Mouse (Mus musculus) retina, postnatal 7 days (tissue): ENCODE data around the gene Mvb12a.

ENCODE experiments used
- DNase-seq: peaks from one replicate; pipeline ENCODE4 v3.0.0-alpha.2; 2012; ENCODE audit warnings: low read depth, low spot score

Gene Mvb12a

DNA sequence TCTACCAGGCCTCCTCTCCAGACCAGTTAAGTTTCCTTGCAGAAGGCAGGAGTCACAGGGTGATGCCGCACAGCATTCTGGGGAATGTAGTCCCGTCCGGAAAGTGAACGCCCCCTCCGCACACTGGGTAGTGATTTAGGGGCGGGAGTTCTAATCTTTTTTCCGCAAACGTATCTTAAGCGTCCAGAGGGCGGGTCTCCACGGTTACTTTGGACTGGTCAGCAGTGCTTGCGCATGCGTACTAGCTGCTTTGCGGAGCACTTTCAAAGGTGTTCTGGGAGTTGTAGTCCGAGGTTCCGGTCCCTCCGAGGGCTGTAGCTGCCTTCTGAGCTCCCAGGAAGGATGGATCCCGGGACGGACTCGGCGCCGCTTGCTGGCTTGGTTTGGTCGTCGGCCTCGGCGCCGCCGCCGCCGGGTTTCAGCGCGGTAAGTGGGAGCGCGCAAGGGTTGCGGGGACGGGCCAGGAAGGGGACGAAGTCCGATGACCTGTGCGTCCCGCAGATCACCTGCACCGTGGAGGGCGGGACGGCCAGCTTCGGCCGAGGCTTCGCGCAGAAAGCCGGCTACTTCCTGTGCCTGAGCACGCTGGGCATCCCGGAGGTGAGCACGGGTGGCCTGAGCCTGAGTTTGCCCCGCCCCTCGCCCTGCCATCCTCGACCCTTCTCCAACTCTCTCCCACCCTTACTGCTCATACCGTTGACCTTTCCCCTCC lies at the start of gene Mvb12a:
Mvb12a (plus strand) TSS at position 291 of the 712 bp plus-strand sequence.
- peak; percentile 96 for DNase-seq

DNA sequence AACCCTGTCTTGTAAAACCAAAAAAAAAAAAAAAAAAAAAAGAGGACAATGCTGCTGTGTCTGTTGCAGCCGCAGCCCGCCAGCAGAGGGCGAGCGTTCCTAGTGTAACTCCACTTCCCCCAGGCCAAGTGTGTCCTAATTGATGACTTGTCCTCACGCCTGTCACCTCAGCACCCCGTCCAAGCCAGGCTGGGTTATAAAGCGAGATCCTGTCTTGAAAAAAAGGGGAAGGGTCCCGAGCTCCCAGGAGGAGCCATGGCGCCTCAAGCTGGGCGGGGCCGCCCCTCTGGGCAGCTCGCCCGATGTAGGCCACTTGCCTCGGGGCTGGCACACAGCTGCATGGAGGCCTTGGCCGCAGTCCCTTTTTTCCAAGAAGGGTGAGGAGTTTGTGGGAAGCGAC lies 47.7 kb upstream of the Mvb12a start:
- peak; percentile 67 for DNase-seq

DNA sequence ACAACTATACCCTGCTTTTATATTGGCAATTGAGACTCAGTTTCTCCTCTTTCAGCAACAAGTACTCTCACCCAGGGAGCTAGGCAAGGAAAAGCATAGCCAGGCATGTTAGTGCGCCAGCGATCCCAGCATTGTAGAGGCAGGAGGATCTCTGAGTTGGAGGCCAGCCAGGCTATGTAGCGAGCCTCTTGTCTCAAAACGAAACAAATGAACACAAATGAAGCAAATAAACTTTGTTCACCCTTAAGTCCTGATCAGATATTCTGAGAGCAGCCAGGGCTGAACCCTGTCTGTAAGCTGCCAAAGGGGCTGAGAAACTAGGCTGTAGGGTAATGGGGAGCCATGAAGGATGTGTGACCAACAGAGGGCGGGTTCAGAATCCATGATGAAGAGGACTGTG lies 46.9 kb upstream of the Mvb12a start:
- no peak for DNase-seq

DNA sequence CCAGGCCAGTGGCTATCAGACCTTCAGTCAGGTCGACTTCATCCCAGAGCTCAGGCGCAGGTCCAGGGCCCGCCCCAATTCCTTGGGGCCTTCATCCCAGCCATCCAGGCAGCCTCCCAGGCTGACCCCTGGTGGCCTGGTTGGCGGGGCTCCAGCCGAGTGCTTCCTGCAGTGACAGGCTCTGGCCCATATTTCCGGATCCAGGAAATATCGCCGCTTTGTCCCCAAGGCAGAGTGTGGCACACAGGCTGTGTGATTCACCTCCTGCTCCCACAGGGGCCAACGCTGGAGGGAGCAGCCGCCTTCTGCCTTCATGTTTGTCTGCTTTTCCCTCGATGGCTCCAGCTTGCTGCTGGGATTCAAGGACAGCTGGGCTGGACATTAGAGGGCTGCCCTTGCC lies 46.2 kb upstream of the Mvb12a start:
- no peak for DNase-seq

DNA sequence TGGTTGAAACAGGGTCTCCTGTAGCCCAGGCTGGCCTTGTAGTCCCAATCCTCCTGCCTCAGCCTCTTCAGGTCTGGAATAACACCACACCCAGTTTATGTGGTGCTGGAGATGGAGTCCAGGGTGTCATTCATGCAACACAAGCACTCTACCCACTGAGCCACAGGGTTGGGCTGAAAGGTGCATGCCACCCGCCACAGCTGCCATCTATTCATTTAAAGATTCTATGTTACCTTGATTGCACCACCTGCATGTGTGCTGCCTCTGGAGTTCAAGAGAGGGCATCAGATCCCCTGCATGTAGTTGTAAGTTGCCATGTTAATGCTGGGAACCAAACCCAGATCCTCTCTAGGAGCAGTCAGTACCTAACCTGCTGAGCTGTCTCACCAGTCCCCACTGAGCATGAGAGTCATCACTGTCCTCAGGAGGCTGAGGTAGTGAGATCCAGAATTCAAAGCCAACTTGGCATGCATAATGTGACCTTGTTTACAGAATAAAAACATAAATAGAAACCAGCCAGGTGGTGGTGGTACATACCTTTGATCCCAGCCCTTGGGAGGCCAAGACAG lies 45.6 kb upstream of the Mvb12a start:
- no peak for DNase-seq

DNA sequence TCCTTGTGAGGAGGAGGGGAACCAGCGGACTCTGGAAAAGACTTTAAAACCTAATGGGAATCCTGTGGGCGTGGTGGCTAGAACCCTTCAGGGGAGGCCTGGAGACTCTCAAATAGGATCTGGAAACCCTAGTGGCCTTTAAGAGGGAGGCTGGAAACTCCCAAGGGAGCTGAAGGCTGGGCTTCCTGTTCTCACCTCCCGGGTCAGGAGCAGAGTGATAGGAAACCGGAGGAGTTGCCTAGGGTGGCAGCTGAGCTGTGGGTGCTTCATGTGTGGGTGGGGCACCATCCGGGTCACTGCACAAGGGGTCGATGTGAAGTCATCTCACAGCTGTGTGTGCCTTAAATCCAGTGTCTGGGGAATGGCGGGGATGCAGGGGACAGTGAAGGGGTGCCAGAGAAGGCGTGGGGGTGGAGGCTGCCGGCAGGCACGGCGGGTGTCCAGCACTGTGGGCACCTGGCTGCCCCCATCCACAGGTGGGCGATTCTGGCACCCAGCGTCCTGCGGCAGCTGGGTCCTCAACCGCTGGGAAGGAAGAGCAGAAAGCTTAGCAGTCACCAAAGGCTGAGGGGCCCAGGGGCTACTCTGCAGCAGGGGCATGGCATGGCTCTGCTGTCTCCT lies 44.7 kb upstream of the Mvb12a start:
- no peak for DNase-seq

DNA sequence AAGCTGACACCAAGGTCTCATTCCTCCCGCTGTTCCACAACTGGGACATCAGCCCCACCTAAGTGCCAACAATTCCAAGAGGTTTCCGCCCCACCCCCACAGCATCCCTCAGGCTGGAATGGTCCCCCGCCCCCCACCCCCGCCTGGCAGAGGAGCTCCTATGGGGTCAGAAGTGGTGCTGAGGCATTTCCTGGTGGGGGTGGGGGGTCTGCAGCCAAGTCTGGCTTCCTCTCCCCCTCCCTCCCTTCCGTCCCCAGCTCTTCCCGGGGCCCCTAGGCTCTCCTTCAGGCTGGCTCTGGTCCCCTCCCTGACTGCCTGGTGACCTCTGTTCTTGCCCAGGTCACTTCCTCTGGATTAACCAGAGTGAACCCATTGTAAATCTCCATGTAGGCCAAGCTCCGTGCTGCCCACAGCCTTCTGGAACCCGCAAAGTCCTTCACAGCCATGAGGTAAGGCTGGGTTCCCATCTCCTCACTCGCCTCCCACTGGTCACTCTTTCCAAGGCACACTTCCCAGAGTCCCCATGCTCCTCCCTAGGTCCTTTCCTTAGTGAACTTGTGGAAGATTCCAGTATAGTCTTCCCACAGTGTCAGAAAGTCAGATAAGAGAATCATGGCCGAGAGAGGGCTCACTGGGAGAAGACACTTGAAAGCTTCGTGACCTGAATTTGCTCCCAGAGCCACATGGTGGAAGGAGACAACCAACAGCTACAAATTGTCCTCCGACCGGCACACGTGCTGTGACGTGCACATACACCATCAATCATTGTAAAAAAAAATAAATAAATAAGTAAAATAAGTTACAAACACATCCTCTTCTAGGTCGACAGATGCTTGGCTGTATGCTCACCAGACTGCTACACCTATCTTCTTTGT lies 43.7 kb upstream of the Mvb12a start:
- no peak for DNase-seq

DNA sequence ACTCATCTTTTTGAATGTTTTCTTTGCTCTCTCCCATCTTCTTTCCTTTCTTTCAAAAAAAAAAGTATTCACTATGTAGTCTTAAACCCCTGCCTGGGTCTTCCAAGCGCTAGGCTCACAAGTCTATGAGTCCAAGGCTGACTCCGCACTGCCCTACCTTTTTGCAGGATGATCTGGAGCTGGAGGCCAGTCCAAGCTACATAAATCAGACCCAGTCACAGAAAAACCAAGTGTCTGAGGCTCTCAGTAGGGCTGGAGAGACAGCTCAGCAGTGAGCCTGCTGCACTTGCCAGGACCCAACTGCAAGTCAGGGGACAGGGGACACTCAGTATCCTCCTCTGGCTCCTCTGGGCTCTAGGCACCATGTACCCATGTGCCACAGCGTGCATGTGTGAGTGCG lies 38.4 kb upstream of the Mvb12a start:
- no peak for DNase-seq

DNA sequence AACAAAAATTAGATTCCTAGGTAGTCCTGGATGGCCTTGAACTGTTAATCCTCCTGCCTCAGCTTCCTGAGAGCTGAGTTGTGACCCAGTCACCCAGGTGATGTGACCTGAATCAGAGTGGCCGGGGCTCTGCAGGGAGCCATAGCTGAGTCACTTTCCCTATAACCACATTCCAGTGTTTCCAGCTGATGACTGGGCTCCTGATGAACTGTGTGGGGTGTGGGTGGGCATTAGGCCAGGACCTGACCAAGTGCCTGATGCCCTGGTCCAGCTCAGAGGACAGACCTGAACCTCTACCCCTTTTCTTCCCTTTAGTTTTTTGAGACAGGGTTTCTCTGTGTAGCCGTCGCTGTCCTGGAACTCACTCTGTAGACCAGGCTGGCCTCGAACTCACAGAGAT lies 37.4 kb upstream of the Mvb12a start:
- DNase-seq: no peak

DNA sequence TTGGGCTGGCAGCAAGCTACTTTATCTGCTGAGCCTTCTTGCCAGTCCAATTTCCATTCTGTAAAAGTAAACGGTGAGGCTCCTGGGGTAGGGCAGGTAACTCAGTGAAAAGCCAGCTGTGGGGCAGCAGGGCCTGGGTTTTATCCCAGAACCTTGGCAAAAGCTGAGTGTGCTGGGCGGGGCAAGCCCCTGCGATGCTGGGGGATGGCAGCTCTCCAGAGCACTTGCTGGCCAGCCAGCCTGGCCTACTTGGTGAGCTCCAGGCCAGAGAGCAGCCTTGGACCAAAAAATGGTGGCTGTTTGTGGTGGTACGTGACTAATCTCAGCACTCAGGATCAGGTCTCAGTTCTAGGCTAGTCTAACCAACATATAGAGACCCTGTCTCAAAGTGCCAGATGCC lies 36.7 kb upstream of the Mvb12a start:
- DNase-seq: no peak

DNA sequence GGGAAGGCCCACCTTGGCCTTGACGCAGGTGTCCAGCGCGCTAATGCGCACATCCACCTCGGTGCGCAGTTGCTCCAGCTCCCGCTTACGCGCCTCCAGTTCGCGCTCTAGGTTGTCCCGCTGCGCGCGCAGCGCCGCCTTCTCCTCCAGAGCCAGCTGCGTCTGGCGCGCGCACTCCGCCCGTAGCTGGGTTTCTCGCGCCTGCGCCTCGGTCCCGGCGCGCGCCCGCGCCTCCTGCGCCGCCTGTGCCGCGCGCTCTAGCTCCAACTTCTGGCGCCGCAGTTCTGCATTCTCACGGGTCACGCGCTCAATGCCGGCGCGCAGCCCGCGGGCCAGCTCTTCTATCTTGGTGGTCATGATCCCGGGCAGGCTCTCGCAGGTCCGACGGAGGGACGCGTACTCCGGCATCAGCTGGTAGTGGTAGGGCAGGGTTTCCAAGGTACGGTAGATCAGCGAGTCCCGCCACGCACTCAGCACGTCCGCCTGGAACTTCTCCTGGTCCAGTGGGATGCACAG lies 35.1 kb upstream of the Mvb12a start:
- peak; percentile 68 for DNase-seq

DNA sequence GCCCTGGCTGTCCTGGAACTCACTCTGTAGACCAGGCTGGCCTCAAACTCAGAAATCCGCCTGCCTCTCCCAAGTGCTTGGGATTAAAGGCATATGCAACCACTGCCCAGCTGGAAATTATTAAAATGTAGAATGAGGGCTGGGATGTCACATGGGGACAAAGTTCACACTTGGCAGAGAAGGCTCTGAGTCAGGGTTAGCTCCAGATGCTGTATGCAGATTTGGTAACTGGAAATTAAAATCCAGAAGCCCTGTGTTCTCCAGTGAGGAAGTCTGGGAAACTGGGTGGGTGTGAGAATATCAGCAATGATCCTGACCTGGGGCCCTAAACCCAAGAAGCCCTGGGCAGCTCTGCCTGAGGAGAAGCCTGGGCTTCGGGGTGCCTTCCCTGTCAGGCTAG lies 33.4 kb upstream of the Mvb12a start:
- no peak for DNase-seq

DNA sequence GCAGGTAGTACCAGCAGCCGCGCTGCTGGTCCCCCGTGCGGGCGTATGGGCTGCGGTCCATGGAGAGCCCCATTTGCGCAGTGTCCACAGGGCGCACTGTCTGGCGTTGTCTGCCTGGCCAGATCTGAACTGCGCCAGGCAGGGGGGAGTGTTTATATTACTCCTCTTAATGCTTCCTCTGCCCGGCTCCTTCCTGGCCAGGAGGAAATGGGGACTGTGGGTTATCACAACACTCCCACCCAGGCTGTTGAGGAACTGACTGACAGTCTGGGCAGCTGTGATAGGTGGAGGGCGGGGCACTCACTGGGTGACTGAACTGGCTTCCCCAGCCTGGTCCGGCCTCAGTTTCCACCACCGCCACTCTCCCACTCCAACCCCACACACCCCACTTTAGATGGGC lies 31.1 kb upstream of the Mvb12a start, which contains the start of gene Plvap:
Plvap (minus strand) TSS at position 109 of the 400 bp plus-strand sequence.
- DNase-seq: no peak

DNA sequence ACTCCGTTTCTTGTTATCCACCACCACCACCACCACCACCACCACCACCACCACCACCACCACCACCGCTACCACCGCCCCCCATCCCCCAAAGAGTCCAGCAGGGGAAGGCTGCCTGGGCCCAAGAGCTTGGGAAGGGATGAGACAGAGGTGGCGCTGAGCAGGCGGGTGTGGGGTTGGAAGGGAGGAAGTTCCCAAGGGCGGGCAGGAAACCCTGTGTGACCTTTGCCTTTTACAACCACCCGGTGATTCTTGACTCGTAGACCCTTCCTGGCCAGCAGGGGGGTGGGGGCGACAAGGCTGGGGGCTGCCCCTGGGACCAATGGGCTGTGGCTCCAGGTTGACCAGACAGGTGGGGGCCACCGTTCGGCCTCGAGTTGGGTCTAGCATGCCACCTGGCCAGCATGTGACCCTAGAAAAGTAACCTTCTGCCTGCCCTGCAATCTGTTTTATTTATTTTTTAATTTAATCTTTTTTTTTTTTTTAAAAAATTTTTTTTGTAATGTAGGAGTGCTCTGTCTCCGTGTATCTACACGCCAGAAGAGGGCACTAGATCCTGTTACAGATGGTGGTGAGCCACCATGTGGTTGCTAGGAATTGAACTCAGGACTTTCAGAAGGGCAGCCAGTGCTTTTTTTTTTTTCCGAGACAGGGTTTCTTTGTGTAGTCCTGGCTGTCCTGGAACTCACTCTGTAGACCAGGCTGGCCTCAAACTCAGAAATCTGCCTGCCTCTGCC lies 29.5 kb upstream of the Mvb12a start:
- no peak for DNase-seq

DNA sequence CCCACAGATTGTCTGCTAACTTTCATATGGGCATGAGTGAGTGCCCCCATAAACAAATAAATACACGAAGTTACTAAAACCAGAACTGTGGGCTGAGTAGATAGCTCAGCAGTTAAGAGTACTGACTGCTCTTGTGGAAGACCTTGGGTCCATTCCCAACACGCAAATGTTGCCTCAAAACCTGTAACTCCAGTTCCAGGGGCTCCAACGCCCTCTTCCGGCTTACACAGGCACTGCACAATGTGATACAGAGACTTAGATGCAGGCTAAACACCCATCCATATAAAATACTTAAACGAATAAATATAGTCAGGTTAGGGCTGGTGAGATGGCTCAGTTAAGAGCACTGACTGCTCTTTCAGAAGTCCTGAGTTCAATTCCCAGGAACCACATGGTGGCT lies 27.7 kb upstream of the Mvb12a start:
- no peak for DNase-seq

DNA sequence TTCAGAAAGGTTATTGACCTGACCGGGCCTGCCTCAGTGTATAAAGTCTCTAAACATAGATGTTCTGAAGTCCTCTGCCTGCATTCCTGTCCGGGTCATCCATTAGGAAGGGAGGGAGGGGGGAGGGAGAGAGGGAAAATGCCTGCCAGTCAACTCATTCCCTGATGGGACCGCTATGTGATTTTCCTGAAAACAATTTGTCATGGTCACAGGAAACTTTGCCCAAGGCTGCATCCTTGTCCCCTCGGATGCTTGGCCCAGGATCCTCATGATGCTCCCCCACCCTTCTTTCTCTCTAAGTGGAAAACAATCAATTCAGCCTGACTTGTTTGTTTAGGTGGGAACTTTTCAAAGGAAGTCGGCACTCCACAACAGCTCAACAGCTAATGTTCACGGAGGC lies 25.9 kb upstream of the Mvb12a start:
- DNase-seq: no peak

DNA sequence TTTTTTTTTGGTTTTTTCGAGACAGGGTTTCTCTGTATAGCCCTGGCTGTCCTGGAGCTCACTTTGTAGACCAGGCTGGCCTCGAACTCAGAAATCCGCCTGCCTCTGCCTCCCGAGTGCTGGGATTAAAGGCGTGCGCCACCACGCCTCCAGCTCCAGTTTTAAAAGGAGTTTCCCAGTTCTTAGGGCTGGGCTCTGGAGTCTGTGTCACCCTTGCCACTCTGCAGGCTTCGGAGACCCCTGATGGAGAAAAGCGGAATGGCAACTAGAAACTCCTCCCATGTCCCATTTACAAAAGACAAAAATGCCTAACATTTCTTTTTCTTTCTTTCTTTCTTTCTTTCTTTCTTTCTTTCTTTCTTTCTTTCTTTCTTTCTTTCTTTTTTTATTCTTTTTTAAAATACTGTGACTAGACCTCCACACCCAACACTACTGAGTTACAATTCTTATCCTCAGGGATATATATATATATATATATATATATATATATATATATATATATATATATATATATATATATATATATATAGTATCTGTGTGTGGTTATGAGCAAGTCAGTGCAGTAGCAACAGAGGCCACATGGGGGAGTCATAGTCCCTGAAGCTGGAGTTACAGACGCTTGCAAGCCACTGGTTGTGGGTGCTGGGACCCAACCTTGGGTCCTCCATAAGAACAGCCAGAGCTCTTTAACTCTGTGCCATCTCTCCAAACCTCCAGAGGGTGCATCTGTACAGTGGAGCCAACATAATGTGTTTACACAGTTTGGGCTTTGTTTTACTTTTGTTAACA lies 23.5 kb upstream of the Mvb12a start:
- DNase-seq: peak; percentile 56

DNA sequence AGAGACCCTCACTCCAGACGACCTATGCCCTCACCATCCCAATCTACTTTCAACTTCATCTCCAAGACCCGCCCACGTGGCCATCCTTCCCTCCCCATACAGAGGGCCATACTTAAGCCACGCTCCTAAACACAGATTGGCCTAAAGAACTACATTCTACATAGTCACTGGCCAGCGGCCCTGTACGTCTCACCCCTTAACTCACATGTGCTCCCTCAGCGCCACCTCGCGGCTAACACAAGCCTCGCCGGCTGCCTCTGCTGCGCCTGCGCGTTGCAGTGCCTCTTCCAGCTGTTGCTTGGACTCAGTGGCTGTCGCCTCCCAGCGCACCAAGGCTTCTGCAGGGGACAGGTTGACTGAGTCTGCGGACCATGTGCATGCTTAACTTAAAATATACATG lies 21.1 kb upstream of the Mvb12a start:
- peak; percentile 87 for DNase-seq

DNA sequence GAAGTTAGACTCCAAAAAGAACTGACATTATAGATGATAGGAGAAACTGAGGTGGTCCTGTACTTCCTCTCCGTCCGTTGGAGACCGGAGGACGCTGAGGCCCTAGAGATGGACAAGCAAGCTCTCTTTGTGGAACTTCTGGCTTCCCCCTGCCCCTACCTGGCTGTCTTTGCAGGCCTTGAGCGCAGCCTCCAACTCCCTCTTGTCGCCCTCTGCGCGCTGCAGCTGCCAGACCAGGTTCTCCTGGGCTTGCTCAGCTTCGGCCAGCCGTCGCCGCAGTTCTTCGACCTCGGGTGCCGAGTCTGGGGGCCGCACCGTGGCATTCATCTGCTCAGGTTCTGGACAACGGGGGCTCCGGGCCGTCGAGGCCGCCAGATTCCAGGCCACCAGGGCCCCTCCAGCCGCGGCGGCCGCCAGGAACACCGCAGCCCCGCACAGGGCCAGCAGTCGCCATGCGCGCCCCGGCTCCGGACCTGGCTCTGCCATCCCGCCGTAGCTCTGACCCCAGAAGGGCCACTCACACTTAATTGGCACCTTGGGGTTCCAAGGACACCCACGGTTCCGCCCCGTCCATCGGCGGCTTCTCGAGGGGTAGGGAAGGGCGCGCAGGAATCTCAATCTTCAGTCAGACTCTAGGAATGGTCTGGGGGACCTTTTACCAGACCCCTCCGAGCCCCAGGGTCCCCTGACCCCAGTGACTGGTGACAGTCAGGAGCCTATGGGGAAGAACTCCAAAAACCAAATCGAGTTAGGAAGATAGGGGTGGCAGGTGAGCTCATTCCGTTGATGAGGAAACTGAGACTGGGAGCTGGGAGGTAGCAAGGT lies 17.3 kb upstream of the Mvb12a start, which contains the start of gene Ccdc194:
Ccdc194 (minus strand) TSS at position 486 of the 825 bp plus-strand sequence.
- no peak for DNase-seq
